Mouse (Mus musculus): ENCODE measurements around the gene Nup107. TPM values are rescaled to one million over a fixed set of nuclear protein-coding genes. Genes with fewer than 3 reads are reported as not detected.

Nup107 gene
- polyA plus RNA-seq, 1 experiment from 2014 or later = 17.9 TPM

DNA sequence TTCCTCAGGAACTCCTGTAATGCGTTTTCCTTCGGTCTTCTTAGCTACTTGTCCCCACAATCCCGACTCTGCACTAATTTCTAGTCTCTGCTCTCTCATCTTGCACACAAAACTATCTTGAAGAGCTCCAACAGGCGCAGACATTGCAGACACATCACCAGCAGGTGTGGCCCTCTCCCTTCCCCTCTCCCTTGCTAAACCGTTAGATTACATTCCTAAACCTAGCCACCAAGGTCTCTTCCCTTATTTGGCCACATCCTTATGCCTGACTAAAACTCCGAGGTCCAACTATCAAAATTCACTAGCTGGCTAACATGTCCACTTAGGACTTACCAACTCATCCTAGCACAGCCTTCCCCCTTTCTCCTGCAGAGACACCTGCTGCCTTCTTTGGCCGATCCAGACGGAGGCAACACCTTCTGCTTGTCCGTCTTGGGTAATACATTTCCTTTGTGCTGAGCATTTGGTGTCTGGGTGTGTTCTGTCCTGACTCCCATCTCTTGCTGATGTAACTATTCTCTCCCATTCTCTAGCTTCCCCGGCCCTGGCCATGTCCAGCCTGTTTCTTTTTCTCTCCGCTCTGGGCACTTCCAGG, 1.0 kb upstream of the Nup107 start:
- peaks cover 35% of the 10 kb centered on the region for H3K79me2 ChIP-seq (ENCODE audit: inconsistent target)
- H3K27ac ChIP-seq = peak overlapping the region; percentile 77
- WGBS (ENCODE audit: missing documents) = 70% methylated on average over 11 of the region's 11 CpGs
- no peak overlapping the region for H3K4me3 ChIP-seq (ENCODE audit: inconsistent target)
- H3K36me3 ChIP-seq (ENCODE audit: inconsistent target) = no peaks in the 10 kb centered on the region

DNA sequence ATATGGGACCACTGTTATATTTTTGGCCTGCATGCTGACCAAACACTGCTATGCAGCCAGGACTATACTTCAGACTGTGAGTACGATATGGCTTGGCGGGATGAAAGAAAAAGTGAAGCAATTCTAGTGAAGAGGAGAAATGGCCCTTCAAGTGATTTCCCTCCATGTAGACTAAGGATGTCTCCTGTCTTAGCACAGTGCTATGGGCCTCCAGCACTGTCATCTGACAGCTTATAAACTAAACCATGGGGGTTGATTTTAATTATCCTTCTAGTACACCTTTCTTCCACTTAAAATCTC, 1.4 kb downstream of the Nup107 start:
- Histone ChIP-seq H3K79me2 (ENCODE audit: inconsistent target) (peaks cover 44% of the 10 kb centered on the region), H3K4me3 (ENCODE audit: inconsistent target) (no peak overlapping the region; the same call in 1 of the 2 replicates), H3K36me3 (ENCODE audit: inconsistent target) (peaks cover 15% of the 10 kb centered on the region; the same call in 1 of the 2 replicates), H3K27ac (no peak overlapping the region)
- WGBS (ENCODE audit: missing documents) = 93% methylated on average over 2 of the region's 2 CpGs

DNA sequence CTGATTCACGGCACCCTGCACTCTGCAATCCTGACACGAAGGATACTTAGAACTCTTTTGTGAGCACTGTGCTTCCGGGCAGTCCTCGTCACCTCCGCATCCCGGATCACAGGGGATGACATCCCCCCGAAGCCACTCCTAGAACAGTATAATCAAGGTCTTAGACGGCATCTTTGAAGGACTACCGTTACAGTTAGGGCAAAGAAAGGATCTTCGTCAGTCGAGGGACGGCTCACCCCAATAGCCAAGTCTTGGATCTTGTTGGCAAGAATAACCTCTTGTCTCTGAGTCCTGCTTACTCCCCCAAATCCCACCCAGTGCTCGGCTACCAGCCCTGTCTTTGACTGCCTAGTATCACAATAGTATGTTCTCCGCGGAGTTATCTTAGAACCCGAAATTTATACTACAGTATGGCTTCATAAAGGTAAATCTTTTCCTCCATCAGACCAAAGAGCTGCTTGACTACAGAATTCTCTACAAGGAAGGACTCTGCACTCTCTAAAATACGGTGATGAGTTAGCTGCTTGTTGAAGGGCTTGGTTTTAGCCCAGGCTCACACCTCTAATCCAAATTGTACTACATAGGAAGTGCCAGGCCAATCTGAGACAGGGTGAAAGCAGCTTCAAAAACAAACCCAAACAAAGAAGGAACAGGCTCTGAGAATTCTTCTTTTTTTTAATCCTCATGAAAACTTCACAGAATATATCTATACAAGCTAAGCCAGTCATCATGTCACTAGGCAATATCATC, 1.9 kb downstream of the Nup107 start:
- Histone ChIP-seq H3K4me3 (ENCODE audit: inconsistent target) (no peak overlapping the region), H3K79me2 (ENCODE audit: inconsistent target) (peaks cover 44% of the 10 kb centered on the region), H3K36me3 (ENCODE audit: inconsistent target) (peaks cover 16% of the 10 kb centered on the region; the same call in 1 of the 2 replicates), H3K27ac (no peak overlapping the region)
- WGBS (ENCODE audit: missing documents) = 95% methylated on average over 17 of the region's 17 CpGs

DNA sequence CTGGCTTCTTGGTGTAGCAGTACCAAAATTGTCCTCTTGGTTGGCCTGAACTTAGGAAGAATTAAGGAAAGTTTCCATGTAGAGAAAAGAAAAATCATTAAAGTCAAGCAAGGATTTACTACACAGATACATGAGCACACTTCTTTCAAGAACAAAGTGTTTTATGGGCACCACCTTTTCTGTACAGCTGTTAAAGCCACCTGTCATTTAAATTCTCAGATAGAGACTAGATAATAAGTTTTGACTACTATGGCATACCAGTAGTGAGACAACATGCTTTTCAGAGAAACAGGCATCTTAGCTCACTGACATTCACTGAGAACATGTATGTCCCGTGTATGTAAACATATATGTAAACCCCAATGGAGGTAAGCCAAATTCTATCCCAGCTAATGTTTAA, 2.5 kb downstream of the Nup107 start:
- H3K36me3 ChIP-seq (ENCODE audit: inconsistent target) = peaks cover 16% of the 10 kb centered on the region; the same call in 1 of the 2 replicates
- H3K79me2 ChIP-seq (ENCODE audit: inconsistent target) = peaks cover 44% of the 10 kb centered on the region
- H3K4me3 ChIP-seq (ENCODE audit: inconsistent target) = no peak overlapping the region
- 77% methylated on average over 1 of the region's 1 CpGs for WGBS (ENCODE audit: missing documents)
- no peak overlapping the region for H3K27ac ChIP-seq

DNA sequence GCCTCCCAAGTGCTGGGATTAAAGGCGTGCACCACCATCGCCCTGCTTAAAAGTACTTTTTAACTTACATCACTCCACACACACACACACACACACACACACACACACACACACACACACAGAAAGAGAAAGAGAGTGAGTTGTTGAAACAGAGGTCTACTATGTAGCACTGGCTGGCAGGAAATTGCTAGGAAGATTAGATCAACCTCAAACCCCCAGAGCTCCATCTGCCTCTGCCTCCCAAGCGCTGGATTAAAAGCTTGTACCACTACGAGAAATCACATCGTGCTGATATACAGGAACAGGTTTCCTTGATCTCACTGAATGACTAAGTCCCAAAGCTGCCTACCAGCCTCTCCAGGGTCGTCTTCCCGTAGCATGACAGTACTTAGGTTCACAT, 7.9 kb downstream of the Nup107 start:
- WGBS (ENCODE audit: missing documents) = 58% methylated on average over 3 of the region's 7 CpGs
- Histone ChIP-seq H3K4me3 (ENCODE audit: inconsistent target) (no peak overlapping the region), H3K79me2 (ENCODE audit: inconsistent target) (peaks cover 16% of the 10 kb centered on the region), H3K27ac (no peak overlapping the region), H3K36me3 (ENCODE audit: inconsistent target) (peaks cover 35% of the 10 kb centered on the region; the same call in 1 of the 2 replicates)

DNA sequence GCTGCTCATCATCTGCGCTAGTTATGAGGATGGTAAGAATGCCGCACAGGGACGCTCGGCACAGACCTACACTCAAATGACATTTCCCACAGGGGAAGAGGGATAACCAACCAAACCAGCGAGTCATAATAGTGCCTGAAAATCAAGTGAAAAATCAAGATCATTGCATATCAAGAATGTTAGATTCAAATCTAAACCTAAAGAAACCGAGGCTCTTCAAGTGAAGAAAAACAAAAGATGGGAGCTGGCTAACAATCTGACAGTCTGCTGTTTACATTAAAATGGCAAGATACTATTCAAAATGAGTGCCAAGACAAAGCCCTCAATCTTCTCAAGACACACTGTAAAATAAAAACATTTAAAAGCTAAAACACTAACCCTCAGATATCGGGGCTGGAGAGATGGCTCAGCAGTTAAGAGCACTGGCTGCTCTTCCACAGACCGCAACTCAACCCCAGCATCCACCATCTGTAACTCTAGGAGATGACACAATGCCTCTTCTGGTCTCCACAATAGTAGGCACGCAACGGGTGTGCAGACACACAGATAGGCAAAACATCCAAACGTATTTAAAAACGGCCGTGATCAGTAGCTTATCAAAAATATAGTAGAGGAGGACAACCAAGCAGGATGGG, 8.6 kb downstream of the Nup107 start:
- Histone ChIP-seq H3K4me3 (ENCODE audit: inconsistent target) (no peak overlapping the region), H3K36me3 (ENCODE audit: inconsistent target) (peaks cover 35% of the 10 kb centered on the region; the same call in 1 of the 2 replicates), H3K27ac (no peak overlapping the region), H3K79me2 (ENCODE audit: inconsistent target) (peaks cover 9% of the 10 kb centered on the region; the same call in 1 of the 2 replicates)
- WGBS (ENCODE audit: missing documents) = 95% methylated on average over 13 of the region's 13 CpGs

DNA sequence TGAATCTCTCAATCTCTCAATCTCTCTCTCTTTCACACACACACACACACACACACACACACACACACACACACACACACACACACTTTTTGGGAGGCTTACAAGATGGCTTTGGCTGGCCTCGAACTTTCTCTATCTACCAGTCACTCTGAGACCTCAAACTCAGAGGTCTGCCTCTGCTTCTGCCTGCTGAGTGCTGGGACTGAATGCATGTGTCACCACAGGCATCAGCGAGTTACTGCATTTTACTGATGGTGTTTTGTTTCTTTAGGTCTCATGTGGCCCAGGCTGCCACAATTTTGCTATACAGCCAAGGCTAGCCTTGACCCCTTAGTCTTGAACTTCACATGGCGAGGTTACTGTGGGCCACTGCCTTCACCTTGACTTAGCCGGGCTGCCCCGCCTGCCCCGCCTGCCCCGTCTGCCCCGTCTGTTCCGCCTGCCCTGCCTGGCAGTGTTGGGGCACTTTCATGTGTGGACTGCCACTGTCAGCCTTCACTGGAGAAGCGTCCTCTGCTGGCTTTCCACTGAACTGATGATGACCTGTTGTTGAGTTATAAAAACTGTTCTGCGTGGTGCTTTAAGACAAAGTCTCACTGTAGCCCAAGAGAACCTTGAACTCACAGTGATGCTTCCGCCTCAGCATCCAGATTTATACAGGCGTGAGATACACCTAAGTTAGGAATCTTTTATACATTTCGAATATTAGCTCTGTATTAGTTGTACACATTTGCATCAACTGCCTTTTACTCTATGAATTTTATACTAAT, 9.8 kb downstream of the Nup107 start:
- peaks cover 30% of the 10 kb centered on the region; the same call in 1 of the 2 replicates for H3K36me3 ChIP-seq (ENCODE audit: inconsistent target)

DNA sequence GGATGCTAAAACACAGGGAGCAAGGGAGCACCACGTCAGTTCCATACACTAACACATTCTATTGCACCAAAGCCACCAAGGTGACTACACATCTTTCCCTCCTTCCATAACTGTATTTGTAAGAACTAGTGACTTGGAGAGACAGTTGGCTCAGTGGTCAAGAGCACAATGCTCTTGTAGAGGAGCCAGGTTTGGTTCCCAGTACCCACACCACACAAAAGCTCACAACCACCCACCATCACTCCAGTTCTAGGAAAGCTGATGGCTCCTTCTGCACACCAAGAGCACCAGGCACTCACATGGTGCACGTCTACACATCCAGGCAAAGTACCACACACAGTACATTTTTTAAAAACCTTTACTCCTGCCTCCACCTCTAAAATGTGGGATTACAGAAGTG, 10.4 kb downstream of the Nup107 start:
- 71% methylated on average over 1 of the region's 2 CpGs for WGBS (ENCODE audit: missing documents)
- Histone ChIP-seq H3K27ac (no peak overlapping the region), H3K36me3 (ENCODE audit: inconsistent target) (peaks cover 29% of the 10 kb centered on the region; the same call in 1 of the 2 replicates), H3K79me2 (ENCODE audit: inconsistent target) (no peaks in the 10 kb centered on the region), H3K4me3 (ENCODE audit: inconsistent target) (no peak overlapping the region)

More for the DNA sequence above, 9.8 kb downstream of the Nup107 start:
- Histone ChIP-seq H3K79me2 (ENCODE audit: inconsistent target) (no peaks in the 10 kb centered on the region), H3K4me3 (ENCODE audit: inconsistent target) (no peak overlapping the region), H3K27ac (no peak overlapping the region)
- WGBS (ENCODE audit: missing documents) = 93% methylated on average over 14 of the region's 14 CpGs

DNA sequence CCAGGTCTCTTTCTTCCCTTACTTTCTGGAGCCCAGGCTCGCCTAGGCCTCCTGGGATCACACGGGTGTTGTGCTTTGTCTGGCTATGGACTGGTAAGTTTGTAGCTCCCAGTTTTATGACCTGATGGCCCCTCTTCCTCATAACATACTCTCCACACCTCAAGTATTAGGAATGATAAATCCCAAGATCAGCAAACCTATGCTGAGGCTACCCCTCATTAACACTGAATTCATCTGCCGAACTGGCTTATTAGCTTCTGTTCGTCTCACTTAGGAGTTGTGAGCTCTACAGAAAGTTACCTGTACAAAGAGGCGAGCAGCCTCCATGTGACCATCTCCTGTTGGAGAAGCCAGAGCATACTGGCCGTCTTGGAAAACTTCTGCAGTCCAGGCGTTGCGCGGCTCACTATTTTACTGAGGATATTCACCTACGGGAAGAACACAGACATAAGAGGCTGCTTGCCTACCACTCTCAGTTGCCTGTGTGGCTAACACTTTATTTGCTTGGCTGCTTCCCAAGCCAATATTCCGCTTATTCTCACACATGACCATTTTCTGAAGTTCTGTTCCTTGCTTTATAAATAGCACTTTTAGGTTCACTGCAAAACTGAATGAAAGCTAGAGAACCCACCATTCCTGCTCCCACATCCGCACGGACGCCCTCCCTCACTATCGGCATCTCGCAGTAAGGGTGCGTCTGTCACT, 11.3 kb downstream of the Nup107 start:
- Histone ChIP-seq H3K79me2 (ENCODE audit: inconsistent target) (no peaks in the 10 kb centered on the region), H3K4me3 (ENCODE audit: inconsistent target) (no peak overlapping the region), H3K36me3 (ENCODE audit: inconsistent target) (peaks cover 22% of the 10 kb centered on the region; the same call in 1 of the 2 replicates), H3K27ac (no peak overlapping the region)
- WGBS (ENCODE audit: missing documents) = 89% methylated on average over 17 of the region's 17 CpGs

DNA sequence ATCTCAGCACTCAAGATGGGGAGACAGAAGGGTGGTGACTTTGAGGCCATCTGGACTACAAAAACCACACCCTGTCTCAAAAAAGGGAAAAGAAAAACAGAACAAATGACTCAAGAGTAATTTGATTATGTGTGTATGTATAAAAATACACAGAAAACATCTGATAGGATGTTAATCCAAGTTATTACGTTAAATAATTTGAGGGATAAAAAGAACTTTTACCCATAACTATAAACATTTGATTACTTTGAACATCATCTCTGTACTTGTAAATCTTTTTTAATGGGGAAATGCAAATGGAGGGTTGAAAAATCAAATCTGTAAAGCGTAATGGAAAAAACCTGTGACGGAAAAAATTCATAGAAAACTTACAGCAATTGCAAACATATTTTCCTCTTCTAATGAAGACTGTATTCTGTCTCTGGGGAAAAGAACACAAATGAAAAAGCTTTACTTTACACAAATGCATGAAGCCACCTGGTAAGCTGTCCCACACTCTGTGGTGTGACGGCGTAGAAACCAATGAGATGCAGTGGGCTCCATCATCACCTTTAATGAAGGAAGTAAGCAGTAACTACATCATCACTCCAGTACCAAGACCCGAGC, 12.1 kb downstream of the Nup107 start:
- Histone ChIP-seq H3K27ac (no peak overlapping the region), H3K79me2 (ENCODE audit: inconsistent target) (no peaks in the 10 kb centered on the region), H3K4me3 (ENCODE audit: inconsistent target) (no peak overlapping the region), H3K36me3 (ENCODE audit: inconsistent target) (peaks cover 28% of the 10 kb centered on the region; the same call in 1 of the 2 replicates)
- WGBS (ENCODE audit: missing documents) = 78% methylated on average over 6 of the region's 6 CpGs

DNA sequence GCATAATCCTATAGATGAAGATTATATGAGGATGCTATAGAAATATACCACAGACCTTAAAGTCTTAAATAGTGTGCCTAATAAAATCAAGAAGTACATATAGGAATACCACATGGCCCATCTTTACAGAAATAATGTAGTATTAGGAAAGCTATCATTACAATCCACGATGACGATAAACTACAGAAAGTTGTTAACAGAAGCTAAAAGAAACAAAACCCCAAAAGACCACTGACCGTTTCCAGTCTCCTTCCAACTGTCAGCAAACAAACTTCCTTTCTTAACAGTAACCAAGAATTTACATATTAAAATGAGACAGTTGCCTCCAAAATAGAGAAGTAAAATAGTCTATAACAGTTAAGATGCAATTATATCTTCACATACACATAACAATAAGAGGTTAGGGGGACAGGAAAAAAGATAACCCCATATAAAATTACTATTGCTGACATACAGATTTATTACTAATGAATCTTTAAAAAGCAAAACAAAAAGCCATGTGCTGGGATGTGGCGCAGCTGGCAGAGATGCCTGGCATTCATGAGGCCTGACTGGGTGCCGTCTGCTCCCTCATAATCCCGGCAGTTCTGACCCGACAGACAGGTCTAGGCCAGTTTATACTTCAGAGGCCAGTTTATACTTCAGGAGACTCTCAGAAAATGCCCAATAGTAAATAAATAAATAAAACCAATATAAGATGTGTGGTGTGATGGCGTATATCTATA, 12.8 kb downstream of the Nup107 start:
- peaks cover 32% of the 10 kb centered on the region; the same call in 1 of the 2 replicates for H3K36me3 ChIP-seq (ENCODE audit: inconsistent target)
- no peak overlapping the region for H3K4me3 ChIP-seq (ENCODE audit: inconsistent target)
- 48% methylated on average over 8 of the region's 8 CpGs for WGBS (ENCODE audit: missing documents)
- no peak overlapping the region for H3K27ac ChIP-seq
- no peaks in the 10 kb centered on the region for H3K79me2 ChIP-seq (ENCODE audit: inconsistent target)

DNA sequence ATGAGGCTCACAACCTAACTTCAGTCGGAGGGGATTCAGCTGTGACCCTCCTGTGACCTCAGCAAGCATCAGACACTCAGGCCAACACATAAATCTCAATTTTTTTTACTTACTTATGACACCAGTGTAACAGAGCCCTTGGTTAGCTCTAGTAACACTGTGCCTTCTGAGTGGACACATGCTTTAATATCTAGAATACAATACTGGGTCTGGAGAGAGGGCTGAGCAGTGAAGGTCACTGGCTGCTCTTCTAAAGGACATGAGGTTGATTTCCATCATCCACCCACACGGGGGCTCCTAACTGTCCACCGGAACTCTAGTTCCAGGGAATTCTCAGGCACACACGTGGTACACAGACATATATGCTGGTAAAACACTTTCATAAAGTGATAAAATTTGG, 13.6 kb downstream of the Nup107 start:
- Histone ChIP-seq H3K79me2 (ENCODE audit: inconsistent target) (no peaks in the 10 kb centered on the region), H3K4me3 (ENCODE audit: inconsistent target) (no peak overlapping the region), H3K27ac (no peak overlapping the region), H3K36me3 (ENCODE audit: inconsistent target) (peaks cover 36% of the 10 kb centered on the region; the same call in 1 of the 2 replicates)
- 84% methylated on average over 4 of the region's 4 CpGs for WGBS (ENCODE audit: missing documents)

DNA sequence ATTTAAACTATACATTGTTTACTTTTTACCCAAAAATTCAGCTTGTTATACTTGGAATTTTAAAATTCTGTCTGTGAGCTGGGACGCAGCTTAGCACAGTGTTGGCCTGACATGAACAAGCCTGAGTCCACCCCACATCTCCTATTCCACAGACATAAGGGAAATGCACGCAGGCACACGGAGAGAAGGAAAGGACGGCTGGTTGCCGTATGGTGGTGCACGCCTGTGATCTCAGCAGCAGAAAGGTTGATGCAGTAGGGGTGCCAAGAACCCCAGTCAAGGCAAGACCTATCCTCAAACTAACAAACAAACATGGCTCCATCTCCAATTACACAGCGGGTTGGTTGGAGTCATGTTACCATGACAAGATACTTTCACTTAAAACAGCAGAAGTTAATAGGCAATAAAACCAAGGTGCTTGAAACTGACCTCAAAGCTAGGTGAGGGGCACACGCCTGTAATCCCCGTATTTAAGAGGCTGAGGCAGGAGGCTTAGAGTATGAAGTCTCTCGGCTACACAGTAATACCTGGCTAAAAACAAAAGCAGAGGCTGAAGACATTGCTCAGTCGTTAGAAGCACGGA, 14.1 kb downstream of the Nup107 start:
- Histone ChIP-seq H3K79me2 (ENCODE audit: inconsistent target) (no peaks in the 10 kb centered on the region), H3K27ac (no peak overlapping the region), H3K36me3 (ENCODE audit: inconsistent target) (peaks cover 36% of the 10 kb centered on the region; the same call in 1 of the 2 replicates), H3K4me3 (ENCODE audit: inconsistent target) (no peak overlapping the region)
- WGBS (ENCODE audit: missing documents) = 94% methylated on average over 12 of the region's 12 CpGs
